Mouse (Mus musculus): ENCODE measurements around the gene Cerk. TPM values are rescaled to one million over a fixed set of nuclear protein-coding genes. Genes with fewer than 3 reads are reported as not detected.

The Cerk gene
- polyA plus RNA-seq, 1 experiment from 2014 or later, result 13.2 TPM

DNA sequence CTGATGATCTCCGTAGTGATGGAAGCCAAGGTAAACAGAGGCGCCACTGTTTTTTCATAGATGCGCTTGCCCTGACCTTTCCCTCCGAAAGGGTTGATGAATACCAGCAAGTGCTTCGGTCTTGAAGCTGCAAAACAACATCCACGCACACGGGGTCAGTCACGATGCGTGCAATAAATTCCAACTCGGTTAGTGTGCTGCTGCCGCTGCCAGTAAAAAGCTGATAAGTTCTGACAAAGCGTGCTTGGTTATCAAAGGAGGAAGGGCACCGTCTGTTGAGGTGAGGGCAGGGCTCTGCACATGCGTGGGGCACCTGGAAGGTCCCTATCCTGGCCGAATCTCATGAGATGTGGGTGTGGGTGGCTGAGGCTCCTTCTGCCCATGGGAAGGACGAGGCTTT, 26.8 kb downstream of the Cerk start:
- H3K4me2 ChIP-seq, result no peak overlapping the region
- peaks cover 44% of the 10 kb centered on the region for H3K36me3 ChIP-seq
- no peak for ATAC-seq (replicated peaks; ENCODE audit: insufficient number of reproducible peaks, insufficient read depth, low FRiP score, low read depth)

DNA sequence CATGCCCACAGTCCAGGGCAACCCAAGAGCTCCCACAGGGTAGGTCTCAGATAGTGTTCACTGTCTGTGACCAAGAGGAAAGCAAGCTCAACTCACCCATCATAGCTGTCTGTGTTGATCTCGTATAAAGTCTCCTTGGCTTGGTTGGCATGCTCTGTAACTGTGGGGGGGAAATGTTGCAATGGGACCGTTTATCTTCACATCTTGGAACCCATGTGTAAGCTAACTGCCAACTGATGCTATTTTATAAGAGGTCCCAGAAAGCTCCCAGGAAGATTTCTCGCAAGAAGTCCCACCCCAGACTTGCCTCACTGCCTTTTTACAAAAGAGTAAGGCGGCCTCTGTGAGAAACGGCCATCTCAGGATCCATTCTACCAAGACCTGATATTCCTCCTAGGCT, 29.4 kb downstream of the Cerk start:
- no peak for ATAC-seq (replicated peaks; ENCODE audit: insufficient number of reproducible peaks, insufficient read depth, low FRiP score, low read depth)
- H3K4me3 ChIP-seq, result no peak overlapping the region
- no peaks in the 10 kb centered on the region for H3K9me3 ChIP-seq (replicated peaks)
- H3K9ac ChIP-seq, result no peak overlapping the region
- no peak overlapping the region for H3K27ac ChIP-seq
- H3K4me2 ChIP-seq, result no peak overlapping the region
- WGBS, result 82% methylated on average over 5 of the region's 5 CpGs
- peaks cover 10% of the 10 kb centered on the region; the same call in 1 of the 2 replicates for H3K4me1 ChIP-seq (replicated peaks)
- no peaks in the 10 kb centered on the region for H3K27me3 ChIP-seq
- peaks cover 38% of the 10 kb centered on the region for H3K36me3 ChIP-seq

More for the DNA sequence above, 26.8 kb downstream of the Cerk start:
- H3K27me3 ChIP-seq, result no peaks in the 10 kb centered on the region
- H3K4me3 ChIP-seq, result no peak overlapping the region
- no peaks in the 10 kb centered on the region for H3K9me3 ChIP-seq (replicated peaks)
- no peak overlapping the region for H3K9ac ChIP-seq
- WGBS, result 42% methylated on average over 16 of the region's 16 CpGs
- no peak overlapping the region for H3K27ac ChIP-seq
- peaks cover 10% of the 10 kb centered on the region; the same call in 1 of the 2 replicates for H3K4me1 ChIP-seq (replicated peaks)

DNA sequence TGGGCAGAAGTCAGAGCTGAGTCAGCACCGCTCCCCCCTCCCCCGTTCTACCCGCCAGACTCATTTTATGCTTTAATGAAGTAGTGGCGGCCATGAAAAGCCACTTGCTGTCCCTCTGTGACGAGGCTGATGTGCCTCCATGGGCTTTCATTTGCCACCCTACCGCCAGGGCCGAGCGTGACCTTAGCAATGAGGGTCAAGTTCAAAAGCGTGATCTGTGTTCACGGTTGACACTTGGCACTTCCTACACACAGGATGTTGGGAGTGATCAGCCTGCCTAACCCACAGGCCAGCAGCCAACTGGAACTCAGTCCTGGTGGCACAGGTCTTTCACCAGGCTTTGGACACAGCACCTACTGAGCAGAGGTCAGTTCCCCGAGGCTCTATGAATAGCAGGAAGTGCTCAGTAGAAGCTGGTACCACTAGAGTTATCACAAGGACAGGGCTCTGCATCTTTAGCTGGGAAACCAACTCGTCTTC, 32.4 kb downstream of the Cerk start:
- Histone ChIP-seq H3K4me3 (no peak overlapping the region), H3K4me2 (no peak overlapping the region), H3K27ac (no peak overlapping the region), H3K4me1 (replicated peaks) (no peaks in the 10 kb centered on the region), H3K9me3 (replicated peaks) (no peaks in the 10 kb centered on the region), H3K36me3 (peaks cover 52% of the 10 kb centered on the region), H3K27me3 (no peaks in the 10 kb centered on the region), H3K9ac (no peak overlapping the region)
- ATAC-seq (replicated peaks; ENCODE audit: insufficient number of reproducible peaks, insufficient read depth, low FRiP score, low read depth), result no peak
- 90% methylated on average over 12 of the region's 12 CpGs for WGBS

DNA sequence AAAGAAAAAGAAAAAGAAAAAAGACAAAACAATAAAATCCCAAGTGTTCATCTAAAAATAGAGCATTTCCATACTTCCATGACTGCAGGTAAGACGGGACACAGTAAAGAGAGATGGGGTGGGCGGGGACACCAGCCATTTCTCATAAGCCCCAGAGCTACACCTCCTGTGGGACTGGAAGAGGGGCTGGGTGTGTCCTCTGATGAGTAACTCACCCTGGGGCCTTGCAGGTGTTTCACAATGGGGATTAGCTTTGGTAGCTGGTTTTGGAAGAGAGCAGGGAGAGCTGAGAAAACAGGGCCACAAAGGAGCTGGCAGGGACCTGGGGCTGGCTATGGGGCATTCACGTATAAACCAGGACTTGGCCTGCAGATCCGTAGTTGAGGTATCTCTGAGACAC, 35.3 kb downstream of the Cerk start:
- H3K36me3 ChIP-seq, result peaks cover 50% of the 10 kb centered on the region
- no peak for ATAC-seq (replicated peaks; ENCODE audit: insufficient number of reproducible peaks, insufficient read depth, low FRiP score, low read depth)

DNA sequence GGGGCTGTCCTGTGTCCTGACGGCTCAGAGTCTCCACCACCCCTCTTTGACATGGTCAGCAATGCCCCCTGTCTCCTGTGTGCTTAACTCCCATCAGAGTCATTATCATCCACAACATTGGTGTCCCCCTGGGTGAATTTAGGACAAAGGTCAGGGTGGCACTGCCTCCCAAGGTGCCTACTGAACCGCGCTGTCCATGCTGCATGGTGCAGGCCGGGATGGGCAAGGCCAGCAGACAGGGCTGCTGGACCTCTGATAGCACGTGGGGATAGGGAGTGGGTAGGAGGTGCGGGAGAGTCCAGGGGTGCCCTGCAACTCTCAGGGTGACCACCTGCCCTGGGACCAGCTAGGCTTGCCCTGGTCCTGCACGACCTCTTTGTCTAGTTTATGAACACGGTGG, 39.0 kb downstream of the Cerk start:
- Histone ChIP-seq H3K9me3 (replicated peaks) (no peaks in the 10 kb centered on the region), H3K4me2 (no peak overlapping the region), H3K27ac (no peak overlapping the region), H3K4me3 (no peak overlapping the region), H3K9ac (no peak overlapping the region), H3K36me3 (peaks cover 54% of the 10 kb centered on the region), H3K27me3 (no peaks in the 10 kb centered on the region), H3K4me1 (replicated peaks) (no peaks in the 10 kb centered on the region)
- no peak for ATAC-seq (replicated peaks; ENCODE audit: insufficient number of reproducible peaks, insufficient read depth, low FRiP score, low read depth)
- 89% methylated on average over 8 of the region's 8 CpGs for WGBS

More for the DNA sequence above, 35.3 kb downstream of the Cerk start:
- H3K27me3 ChIP-seq, result no peaks in the 10 kb centered on the region
- no peak overlapping the region for H3K27ac ChIP-seq
- no peak overlapping the region for H3K4me2 ChIP-seq
- no peak overlapping the region for H3K4me3 ChIP-seq
- WGBS, result 82% methylated on average over 4 of the region's 4 CpGs
- H3K9ac ChIP-seq, result no peak overlapping the region
- H3K9me3 ChIP-seq (replicated peaks), result no peaks in the 10 kb centered on the region
- no peaks in the 10 kb centered on the region for H3K4me1 ChIP-seq (replicated peaks)

DNA sequence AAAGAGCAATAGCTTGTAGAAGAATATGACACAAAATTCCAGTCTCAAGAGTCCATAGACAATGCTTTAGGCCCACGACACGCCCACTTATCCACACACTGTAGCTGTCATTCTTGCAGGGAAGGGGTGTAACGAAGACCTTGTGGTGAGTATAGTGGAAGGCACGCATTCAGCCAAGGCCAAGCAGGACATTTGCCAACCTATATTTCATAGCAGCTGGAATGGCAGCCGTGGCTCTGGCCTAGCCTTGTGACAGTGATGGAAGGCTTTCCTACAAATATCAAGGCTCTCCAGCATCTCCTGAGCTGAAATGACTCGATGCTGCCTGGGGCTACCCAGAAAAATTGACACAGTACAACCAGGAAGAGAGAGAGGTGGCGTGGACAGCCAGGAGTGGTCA, 40.9 kb downstream of the Cerk start:
- ATAC-seq (replicated peaks; ENCODE audit: insufficient number of reproducible peaks, insufficient read depth, low FRiP score, low read depth), result no peak
- H3K27ac ChIP-seq, result no peak overlapping the region
- no peaks in the 10 kb centered on the region for H3K9me3 ChIP-seq (replicated peaks)
- H3K27me3 ChIP-seq, result no peaks in the 10 kb centered on the region
- WGBS, result 82% methylated on average over 7 of the region's 7 CpGs
- no peaks in the 10 kb centered on the region for H3K4me1 ChIP-seq (replicated peaks)
- no peak overlapping the region for H3K4me3 ChIP-seq
- no peak overlapping the region for H3K9ac ChIP-seq
- no peak overlapping the region for H3K4me2 ChIP-seq
- peaks cover 51% of the 10 kb centered on the region for H3K36me3 ChIP-seq

DNA sequence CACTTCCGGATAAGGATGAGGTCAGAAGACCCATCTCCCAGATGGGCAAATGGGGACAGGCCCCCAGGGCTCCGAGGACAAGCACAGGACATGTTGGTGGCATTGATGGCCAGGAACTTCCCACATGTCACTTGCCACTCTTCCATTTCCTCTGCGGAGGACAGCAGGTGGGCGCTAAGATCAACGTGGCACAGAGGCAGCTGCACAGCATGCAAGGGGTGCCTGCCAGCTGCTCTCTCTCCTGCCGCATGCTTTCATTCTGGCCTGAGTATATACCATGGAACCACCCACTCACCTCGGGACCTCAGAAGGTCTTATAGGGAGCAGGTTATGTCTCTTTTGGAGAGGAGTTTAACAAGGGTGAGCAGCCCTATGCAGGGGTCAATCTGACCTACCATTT, 41.4 kb downstream of the Cerk start:
- 83% methylated on average over 7 of the region's 7 CpGs for WGBS
- Histone ChIP-seq H3K27me3 (no peaks in the 10 kb centered on the region), H3K36me3 (peaks cover 50% of the 10 kb centered on the region), H3K4me2 (no peak overlapping the region), H3K4me3 (no peak overlapping the region), H3K9me3 (replicated peaks) (no peaks in the 10 kb centered on the region), H3K27ac (no peak overlapping the region), H3K4me1 (replicated peaks) (no peaks in the 10 kb centered on the region), H3K9ac (no peak overlapping the region)
- ATAC-seq (replicated peaks; ENCODE audit: insufficient number of reproducible peaks, insufficient read depth, low FRiP score, low read depth), result no peak

DNA sequence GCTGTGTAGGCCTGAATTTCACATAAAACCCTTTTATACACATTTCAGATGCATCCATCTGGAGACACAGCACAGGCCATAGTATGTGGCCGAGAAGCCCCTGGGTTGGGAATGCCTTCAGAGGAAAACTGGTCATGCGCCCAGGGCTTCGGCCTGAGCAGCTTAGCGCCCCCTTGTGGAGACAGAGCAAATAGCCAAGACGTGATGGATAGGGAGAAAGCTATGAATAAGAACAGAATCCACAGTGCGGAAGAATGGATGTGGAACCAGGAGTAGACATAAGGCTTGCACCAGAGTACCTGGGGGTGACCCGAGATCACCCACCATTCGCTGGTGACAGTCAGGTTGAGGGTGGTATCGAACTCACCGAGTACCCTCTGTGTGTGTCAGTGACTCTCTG, 45.6 kb downstream of the Cerk start:
- Histone ChIP-seq H3K27me3 (no peaks in the 10 kb centered on the region), H3K27ac (no peak overlapping the region), H3K4me3 (no peak overlapping the region), H3K4me2 (no peak overlapping the region), H3K9ac (no peak overlapping the region), H3K4me1 (replicated peaks) (peaks cover 3% of the 10 kb centered on the region; the same call in 1 of the 2 replicates), H3K36me3 (peaks cover 50% of the 10 kb centered on the region), H3K9me3 (replicated peaks) (no peaks in the 10 kb centered on the region)
- 35% methylated on average over 10 of the region's 10 CpGs for WGBS
- ATAC-seq (replicated peaks; ENCODE audit: insufficient number of reproducible peaks, insufficient read depth, low FRiP score, low read depth), result no peak

DNA sequence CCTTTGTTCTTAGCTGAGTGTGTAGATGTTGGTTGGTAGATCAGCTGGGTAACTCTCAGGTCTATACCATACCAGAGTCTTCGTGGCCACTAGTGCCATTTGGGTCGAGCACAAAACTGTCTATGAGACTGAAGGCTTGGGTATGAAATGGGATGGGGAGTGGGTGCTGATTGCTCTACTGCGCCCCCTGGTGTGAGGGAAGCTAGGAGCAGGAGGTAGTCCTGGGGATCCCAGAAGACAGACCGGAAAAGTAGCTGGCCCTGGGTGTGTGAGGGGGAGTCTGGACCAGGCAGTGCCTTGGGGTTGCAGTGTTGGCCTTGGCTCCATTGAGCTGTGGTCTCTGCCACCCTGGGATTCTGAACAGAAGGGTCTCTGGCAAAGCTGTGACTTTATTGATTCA, 48.3 kb downstream of the Cerk start:
- H3K36me3 ChIP-seq, result peaks cover 39% of the 10 kb centered on the region
- WGBS, result 57% methylated on average over 4 of the region's 4 CpGs
- no peak for ATAC-seq (replicated peaks; ENCODE audit: insufficient number of reproducible peaks, insufficient read depth, low FRiP score, low read depth)
- no peak overlapping the region for H3K4me3 ChIP-seq
- no peak overlapping the region for H3K9ac ChIP-seq
- no peaks in the 10 kb centered on the region for H3K27me3 ChIP-seq
- no peaks in the 10 kb centered on the region for H3K9me3 ChIP-seq (replicated peaks)
- no peak overlapping the region for H3K27ac ChIP-seq
- H3K4me2 ChIP-seq, result no peak overlapping the region
- peaks cover 6% of the 10 kb centered on the region; the same call in 1 of the 2 replicates for H3K4me1 ChIP-seq (replicated peaks)

DNA sequence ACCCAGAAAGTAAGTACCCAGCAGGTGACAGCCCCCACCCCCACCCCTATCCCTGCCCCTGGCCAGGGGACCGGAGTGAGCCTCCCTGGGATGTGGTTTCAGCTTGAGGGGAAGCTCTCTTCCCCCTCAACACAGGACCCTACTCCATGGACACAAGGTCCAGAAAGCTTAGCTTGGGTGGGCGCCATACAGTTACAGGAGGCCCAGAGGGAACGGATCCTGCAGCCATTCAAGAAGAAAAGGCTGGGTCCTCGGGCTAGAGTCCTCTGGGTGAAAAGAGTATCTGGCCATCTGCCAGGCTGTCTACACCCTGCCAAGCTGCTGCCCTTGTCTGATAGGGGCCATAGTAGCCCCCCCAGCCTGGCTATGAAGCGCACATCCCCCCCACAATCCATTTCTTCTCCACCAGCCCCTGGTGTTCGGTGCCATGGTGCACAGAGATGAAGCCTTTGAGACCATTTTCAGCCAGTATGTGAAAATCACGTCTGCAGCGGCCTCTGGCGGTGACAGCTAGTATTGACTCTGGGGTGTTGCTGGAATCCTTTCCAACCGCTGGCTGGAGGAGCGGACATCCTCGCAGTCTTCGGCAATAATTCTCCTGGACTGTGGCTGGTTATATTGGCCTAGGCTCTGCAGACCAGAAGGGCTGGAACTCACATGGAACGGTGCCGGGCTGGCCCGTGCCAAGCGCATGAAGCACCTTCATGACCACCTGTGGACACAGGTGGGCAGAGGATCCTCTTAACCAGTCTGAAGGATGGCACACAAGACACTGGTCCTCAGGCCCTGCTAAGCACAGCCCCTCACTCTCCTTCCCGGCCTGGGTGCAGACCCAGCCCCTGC, 50.8 kb downstream of the Cerk start:
- Histone ChIP-seq H3K27ac (no peak overlapping the region), H3K4me2 (no peak overlapping the region), H3K4me1 (replicated peaks) (peaks cover 6% of the 10 kb centered on the region; the same call in 1 of the 2 replicates), H3K9me3 (replicated peaks) (no peaks in the 10 kb centered on the region), H3K4me3 (no peak overlapping the region), H3K9ac (no peak overlapping the region), H3K36me3 (peaks cover 48% of the 10 kb centered on the region), H3K27me3 (no peaks in the 10 kb centered on the region)
- ATAC-seq (replicated peaks; ENCODE audit: insufficient number of reproducible peaks, insufficient read depth, low FRiP score, low read depth), result no peak; the same call in 1 of the 2 replicates
- WGBS, result 38% methylated on average over 18 of the region's 18 CpGs

DNA sequence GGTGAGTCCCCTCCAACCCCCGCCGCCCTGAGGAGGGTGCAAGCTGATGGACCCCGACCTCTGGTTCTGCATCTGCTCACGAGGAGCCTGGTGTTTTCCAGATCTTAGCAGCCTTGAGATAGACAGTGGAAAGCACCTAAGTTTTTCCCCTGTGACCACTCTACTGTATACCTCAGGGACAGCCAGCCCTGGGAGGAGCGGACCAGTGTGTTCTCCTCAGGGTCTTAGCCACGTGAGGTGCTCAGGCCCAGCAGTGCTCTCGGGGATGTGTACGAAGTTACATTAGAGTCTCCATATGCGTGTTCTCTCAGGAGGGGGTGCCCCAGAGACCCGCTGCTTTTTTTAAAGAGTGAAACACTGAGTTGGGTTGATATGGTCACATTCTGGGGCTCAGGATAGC, 55.3 kb downstream of the Cerk start:
- Histone ChIP-seq H3K36me3 (peaks cover 67% of the 10 kb centered on the region), H3K4me1 (replicated peaks) (peaks cover 11% of the 10 kb centered on the region), H3K4me2 (no peak overlapping the region), H3K27ac (no peak overlapping the region), H3K4me3 (no peak overlapping the region), H3K9ac (no peak overlapping the region), H3K27me3 (no peaks in the 10 kb centered on the region), H3K9me3 (replicated peaks) (no peaks in the 10 kb centered on the region)
- ATAC-seq (replicated peaks; ENCODE audit: insufficient number of reproducible peaks, insufficient read depth, low FRiP score, low read depth), result no peak
- WGBS, result 93% methylated on average over 10 of the region's 10 CpGs

DNA sequence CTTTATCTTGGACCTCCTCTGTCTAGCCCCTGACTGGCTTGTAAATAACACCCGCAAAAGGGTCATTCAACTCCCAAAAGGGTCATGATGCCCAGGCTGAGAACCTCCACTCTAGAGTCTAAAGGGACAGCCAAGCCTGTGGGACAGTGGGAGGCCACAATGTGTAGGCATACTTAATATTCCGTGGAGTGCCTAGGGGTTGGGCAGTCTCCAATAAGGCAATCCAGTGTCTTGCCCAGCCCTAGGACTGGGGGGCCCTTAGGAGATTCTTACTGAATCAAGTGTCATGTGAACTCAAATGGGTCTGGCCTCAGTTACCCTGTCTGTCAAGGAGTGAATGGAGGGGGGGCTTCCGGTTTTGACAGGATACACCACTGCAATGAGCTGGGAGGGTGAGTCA, 56.9 kb downstream of the Cerk start:
- H3K27me3 ChIP-seq, result no peaks in the 10 kb centered on the region
- ATAC-seq (replicated peaks; ENCODE audit: insufficient number of reproducible peaks, insufficient read depth, low FRiP score, low read depth), result no peak
- no peak overlapping the region for H3K4me3 ChIP-seq
- no peak overlapping the region for H3K9ac ChIP-seq
- H3K9me3 ChIP-seq (replicated peaks), result no peaks in the 10 kb centered on the region
- no peak overlapping the region for H3K4me2 ChIP-seq
- H3K27ac ChIP-seq, result no peak overlapping the region
- peaks cover 5% of the 10 kb centered on the region for H3K4me1 ChIP-seq (replicated peaks)
- WGBS, result 91% methylated on average over 3 of the region's 3 CpGs
- H3K36me3 ChIP-seq, result peaks cover 71% of the 10 kb centered on the region

Measured in heart, embryonic 15.5 days (tissue).